Mouse (Mus musculus) ES-Bruce4 (cell line): ENCODE results near the gene Tcerg1l. TPM values are rescaled to one million over a fixed set of nuclear protein-coding genes. Genes with fewer than 3 reads are reported as not detected.

Experiments
- H3K27ac ChIP-seq: 2 replicates; pipeline ENCODE4 v1.5.1; 2012; ENCODE audit warnings: low read length, inconsistent platforms; ENCODE audit not compliant: insufficient read depth
- H3K27me3 ChIP-seq: 2 replicates; pipeline ENCODE4 v1.6.1; 2012; ENCODE audit warnings: mild to moderate bottlenecking, low read length, inconsistent platforms; ENCODE audit not compliant: control insufficient read depth, poor library complexity, insufficient read depth, severe bottlenecking
- H3K36me3 ChIP-seq: 2 replicates; pipeline ENCODE4 v1.6.1; 2012; ENCODE audit warnings: inconsistent platforms, mild to moderate bottlenecking, low read length, moderate library complexity; ENCODE audit not compliant: control insufficient read depth, poor library complexity, insufficient read depth, severe bottlenecking
- H3K4me1 ChIP-seq: one replicate; pipeline ENCODE4 v1.8.1; 2011; ENCODE audit warnings: low read length; ENCODE audit not compliant: control insufficient read depth, insufficient read depth
- H3K4me3 ChIP-seq: 2 replicates; pipeline ENCODE4 v1.5.1; 2011; ENCODE audit warnings: low read depth, mild to moderate bottlenecking, low read length
- H3K9ac ChIP-seq: 2 replicates; pipeline ENCODE4 v1.6.1; 2012; ENCODE audit warnings: low read depth, mild to moderate bottlenecking, inconsistent platforms; ENCODE audit not compliant: poor library complexity, severe bottlenecking
- H3K9me3 ChIP-seq: replicated peaks from 2 replicates; pipeline ENCODE4 v1.6.1; 2012; ENCODE audit warnings: mild to moderate bottlenecking, low read length, inconsistent platforms; ENCODE audit not compliant: control insufficient read depth, poor library complexity, insufficient read depth, severe bottlenecking
- CTCF ChIP-seq: IDR thresholded peaks from one replicate; pipeline ENCODE4 v1.8.1; 2011; ENCODE audit warnings: low read depth, low read length
- EP300 ChIP-seq: IDR thresholded peaks from 2 replicates; pipeline ENCODE4 v1.6.1; 2011; ENCODE audit warnings: low read depth, low read length; ENCODE audit not compliant: insufficient read depth
- POLR2A ChIP-seq: IDR thresholded peaks from one replicate; pipeline ENCODE4 v1.8.1; 2011; ENCODE audit warnings: low read length; ENCODE audit not compliant: insufficient read depth
- polyA plus RNA-seq: library from polyadenylated mRNA; stranded (reverse); fragments of >200 nt; gene quantifications from 2 replicates; pipeline ENCODE4 v1.2.4, GENCODE M21; 2011; ENCODE audit warnings: low read depth; ENCODE audit not compliant: missing spikeins, insufficient read depth, insufficient read length

Tcerg1l gene
- polyA plus RNA-seq, 1 experiment, result not detected

DNA sequence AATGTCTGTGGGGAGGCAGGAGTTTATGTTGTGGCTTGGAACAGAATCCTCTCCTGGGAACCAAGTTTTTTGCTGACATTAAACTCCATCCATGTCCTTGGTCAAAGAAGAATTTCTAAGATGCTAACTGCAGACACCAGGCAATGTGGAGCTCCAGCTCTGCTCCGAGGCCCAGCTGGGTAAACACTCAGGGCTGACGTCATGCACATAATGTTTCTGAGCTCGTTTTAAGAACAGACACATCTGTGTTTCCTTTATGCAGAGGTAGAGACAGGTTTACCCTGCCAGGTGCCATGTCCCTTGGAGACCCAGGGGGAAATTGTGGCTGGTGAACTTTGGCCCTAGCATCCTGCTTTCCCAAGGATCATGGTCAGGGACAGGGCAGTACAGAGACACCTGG is 29.9 kb upstream of the Tcerg1l start:
- no peak overlapping the region for H3K9ac ChIP-seq
- no peaks in the 10 kb centered on the region for H3K27me3 ChIP-seq
- TF ChIP-seq EP300 (no peak), POLR2A (no peak), CTCF (no peak)
- no peak overlapping the region for H3K27ac ChIP-seq
- H3K36me3 ChIP-seq, result no peaks in the 10 kb centered on the region
- H3K4me3 ChIP-seq, result no peak overlapping the region
- no peaks in the 10 kb centered on the region for H3K9me3 ChIP-seq
- no peaks in the 10 kb centered on the region for H3K4me1 ChIP-seq

GRCm38 (mm10) chr7:138413496-138413895 is 16.0 kb upstream of the Tcerg1l start:
- Histone ChIP-seq H3K36me3 (no peaks in the 10 kb centered on the region), H3K27me3 (no peaks in the 10 kb centered on the region), H3K4me1 (no peaks in the 10 kb centered on the region), H3K9ac (no peak overlapping the region), H3K9me3 (no peaks in the 10 kb centered on the region), H3K27ac (no peak overlapping the region), H3K4me3 (no peak overlapping the region)
- TF ChIP-seq CTCF, result no peak
- no peak for TF ChIP-seq POLR2A
- TF ChIP-seq EP300, result no peak

GRCm38 (mm10) chr7:138401641-138402040 is 4.1 kb upstream of the Tcerg1l start:
- no peak for TF ChIP-seq EP300
- TF ChIP-seq CTCF, result no peak
- no peak for TF ChIP-seq POLR2A
- Histone ChIP-seq H3K4me1 (no peaks in the 10 kb centered on the region), H3K27ac (no peak overlapping the region)

DNA sequence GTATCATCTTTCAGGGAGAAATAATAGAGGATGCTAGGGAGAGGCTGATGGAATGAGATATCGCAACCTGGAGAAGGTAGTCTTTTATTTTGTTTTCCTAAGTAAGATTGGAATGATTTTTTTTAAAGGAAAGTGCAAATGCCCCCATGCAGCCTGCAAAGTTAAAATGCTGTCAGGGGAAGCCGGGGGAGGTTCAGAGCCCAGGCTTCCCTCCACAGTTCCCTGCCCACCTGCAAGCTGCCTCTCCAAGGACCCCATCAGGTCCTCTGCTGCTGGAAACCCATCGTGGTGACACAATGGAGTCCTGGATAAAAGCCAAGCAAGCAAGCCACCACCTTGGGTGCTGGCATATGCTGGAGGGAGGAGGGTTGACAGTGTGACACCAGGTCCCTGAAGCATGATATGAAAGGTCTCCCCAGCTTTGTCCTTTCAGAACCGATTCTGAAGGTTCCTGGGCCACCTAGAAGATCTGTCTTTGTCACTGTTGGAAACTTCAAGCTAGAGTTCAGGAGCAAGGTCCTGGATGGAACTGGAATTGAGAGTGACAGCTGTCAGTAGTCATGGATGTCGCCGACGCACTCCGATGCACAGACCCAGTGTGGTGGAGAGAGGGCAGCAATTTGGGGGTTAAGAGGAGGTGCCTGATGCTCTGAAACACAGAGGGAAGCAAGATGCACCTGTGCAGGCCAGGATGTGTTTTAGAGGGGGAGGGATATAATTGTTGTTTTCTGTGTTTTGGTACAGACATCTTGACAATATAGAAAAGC is 3.2 kb upstream of the Tcerg1l start:
- Histone ChIP-seq H3K4me1 (no peaks in the 10 kb centered on the region), H3K27ac (no peak overlapping the region), H3K36me3 (no peaks in the 10 kb centered on the region), H3K4me3 (no peak overlapping the region), H3K9me3 (no peaks in the 10 kb centered on the region), H3K27me3 (no peaks in the 10 kb centered on the region), H3K9ac (no peak overlapping the region)
- TF ChIP-seq CTCF (no peak), POLR2A (no peak), EP300 (no peak)

More at GRCm38 (mm10) chr7:138401641-138402040, 4.1 kb upstream of the Tcerg1l start:
- Histone ChIP-seq H3K9ac (no peak overlapping the region), H3K4me3 (no peak overlapping the region), H3K36me3 (no peaks in the 10 kb centered on the region), H3K27me3 (no peaks in the 10 kb centered on the region), H3K9me3 (no peaks in the 10 kb centered on the region)

DNA sequence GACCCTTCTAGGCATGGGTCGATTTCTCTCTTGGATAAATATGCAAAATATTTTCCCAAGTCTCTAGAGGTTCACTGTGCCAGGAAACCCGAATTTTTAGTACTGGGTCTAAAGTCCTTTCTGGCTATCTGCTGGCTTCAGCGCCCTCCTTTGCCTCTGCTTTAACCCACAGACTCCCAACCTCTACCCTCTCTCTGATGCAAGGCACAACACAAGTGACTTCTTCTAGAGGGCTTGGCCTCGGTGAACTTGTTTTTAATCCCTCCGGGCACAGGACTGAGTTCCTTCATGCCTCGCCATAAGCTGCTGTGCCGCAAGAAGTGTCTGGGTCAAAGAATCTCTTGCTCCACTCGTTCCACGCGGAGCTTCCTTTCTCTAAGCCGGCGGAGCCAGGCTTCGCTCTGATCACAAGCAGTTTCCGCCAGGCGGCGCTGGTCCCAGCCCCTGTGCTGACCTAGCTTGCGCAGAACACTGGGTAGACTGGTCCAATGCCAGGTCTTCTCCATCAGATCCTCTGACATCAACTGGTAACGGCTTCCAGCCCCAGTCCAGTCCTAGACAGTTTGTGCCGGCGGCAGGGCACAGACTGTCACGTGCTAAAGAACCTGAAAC is 758 bp upstream of the Tcerg1l start:
- TF ChIP-seq EP300 (no peak), CTCF (peak; percentile 71)
- peak overlapping the region; percentile 61 for H3K9ac ChIP-seq
- H3K27me3 ChIP-seq, result no peaks in the 10 kb centered on the region
- H3K4me1 ChIP-seq, result no peaks in the 10 kb centered on the region
- peak overlapping the region; percentile 87 for H3K4me3 ChIP-seq
- no peaks in the 10 kb centered on the region for H3K9me3 ChIP-seq
- no peaks in the 10 kb centered on the region for H3K36me3 ChIP-seq
- no peak overlapping the region for H3K27ac ChIP-seq

- Histone ChIP-seq H3K4me1 (no peaks in the 10 kb centered on the region), H3K27me3 (no peaks in the 10 kb centered on the region), H3K9me3 (no peaks in the 10 kb centered on the region), H3K9ac (peak overlapping the region; percentile 61), H3K27ac (no peak overlapping the region), H3K36me3 (no peaks in the 10 kb centered on the region), H3K4me3 (peak overlapping the region; percentile 73)
- TF ChIP-seq CTCF (no peak), EP300 (no peak), POLR2A (no peak)
These were observed 556 bp downstream of the Tcerg1l start for GRCm38 (mm10) chr7:138396863-138397484.
